Mouse (Mus musculus) thymus, adult 2 months (tissue): ENCODE measurements around the gene Tasp1.

Experiments
- CTCF ChIP-seq: fragments of 200-500 bp; IDR thresholded peaks from 2 replicates; pipeline ENCODE4 v1.5.1; 2012; ENCODE audit warnings: mild to moderate bottlenecking, control low read depth, low read length, moderate library complexity, borderline replicate concordance; ENCODE audit not compliant: control insufficient read depth, poor library complexity, insufficient read depth; ENCODE audit errors: extremely low read depth
- POLR2A ChIP-seq: fragments of 200-500 bp; IDR thresholded peaks from 2 replicates; pipeline ENCODE4 v1.6.1; 2012; ENCODE audit warnings: mild to moderate bottlenecking, low read length, control low read depth, moderate library complexity; ENCODE audit not compliant: control insufficient read depth, poor library complexity, insufficient read depth; ENCODE audit errors: extremely low read depth

- TF ChIP-seq CTCF (no peak), POLR2A (no peak)
Observed at GRCm38 (mm10) chr2:140042081-140042480, 24.5 kb downstream of the Tasp1 start.
